Mouse (Mus musculus) neural tube, embryonic 14.5 days (tissue): ENCODE measurements around the gene Pdzd7. TPM values are rescaled to one million over a fixed set of nuclear protein-coding genes. Genes with fewer than 3 reads are reported as not detected.

Source experiments
- ATAC-seq: fragments of 200-750 bp; cut with Nextera tagmentation; 2 replicates; pipeline ENCODE4 v1.8.0; 2017; ENCODE audit warnings: low read depth, mild to moderate bottlenecking, moderate TSS enrichment, moderate library complexity
- H3K27ac ChIP-seq: fragments of 300-500 bp; sonication (generic); 2 replicates; pipeline ENCODE4 v1.5.1; 2014; ENCODE audit warnings: low read depth, mild to moderate bottlenecking, control low read depth, low read length, moderate library complexity, mixed read lengths
- H3K27me3 ChIP-seq: fragments of 300-500 bp; sonication (generic); 2 replicates; pipeline ENCODE4 v1.6.1; 2014; ENCODE audit warnings: low read length; ENCODE audit not compliant: control insufficient read depth, insufficient read depth
- H3K36me3 ChIP-seq: fragments of 300-500 bp; sonication (generic); 2 replicates; pipeline ENCODE4 v1.6.1; 2014; ENCODE audit warnings: low read length, mixed read lengths; ENCODE audit not compliant: control insufficient read depth, insufficient read depth
- H3K4me1 ChIP-seq: fragments of 300-500 bp; sonication (generic); 2 replicates; pipeline ENCODE4 v1.6.1; 2014; ENCODE audit warnings: low read length; ENCODE audit not compliant: control insufficient read depth, insufficient read depth
- H3K4me2 ChIP-seq: fragments of 300-500 bp; sonication (generic); 2 replicates; pipeline ENCODE4 v1.6.1; 2014; ENCODE audit warnings: mild to moderate bottlenecking, low read depth, low read length, control low read depth
- H3K4me3 ChIP-seq: fragments of 300-500 bp; sonication (generic); 2 replicates; pipeline ENCODE4 v1.5.1; 2014; ENCODE audit warnings: low read depth, low read length, control low read depth, mixed read lengths
- H3K9ac ChIP-seq: fragments of 300-500 bp; sonication (generic); replicated peaks from 2 replicates; pipeline ENCODE4 v1.6.1; 2014; ENCODE audit warnings: low read depth, mild to moderate bottlenecking, control low read depth, low read length, mixed read lengths
- H3K9me3 ChIP-seq: fragments of 300-500 bp; sonication (generic); 2 replicates; pipeline ENCODE4 v1.6.1; 2016; ENCODE audit warnings: low read length; ENCODE audit not compliant: control insufficient read depth
- WGBS: fragments of 180-500 bp; shearing (Covaris S2); extraction: QIAGEN DNeasy Blood & Tissue Kit; methylation state at CpG from one replicate; pipeline ENCODE4 v1.1.7; 2014; 5-methylcytosine and 5-hydroxymethylcytosine counted together
- polyA plus RNA-seq: library from polyadenylated mRNA; unstranded; fragments of >200 nt; fragmentation: Nextera tagmentation; extraction: Ambion mirVana; gene quantifications from 2 replicates; pipeline ENCODE4 v1.2.1, GENCODE M21; 2014

The Pdzd7 gene
- polyA plus RNA-seq, 1 experiment from 2014 or later: 2.5 TPM

DNA sequence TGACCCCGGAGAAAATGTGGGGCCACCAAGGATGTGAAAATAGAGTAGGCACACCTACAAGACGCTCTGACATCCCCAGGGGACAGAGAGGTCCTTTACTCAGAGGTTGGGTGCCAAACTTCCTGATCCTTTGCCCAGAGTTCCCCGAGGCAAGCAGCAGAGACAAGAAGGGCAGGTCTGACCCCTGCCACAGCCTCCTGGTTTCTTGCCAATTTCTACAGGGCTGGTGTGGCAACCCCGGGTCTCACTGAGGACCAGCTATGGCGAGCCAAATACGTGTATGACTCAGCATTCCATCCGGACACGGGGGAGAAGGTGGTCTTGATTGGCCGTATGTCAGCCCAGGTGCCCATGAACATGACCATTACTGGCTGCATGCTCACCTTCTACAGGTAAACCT, 4.0 kb upstream of the Pdzd7 start:
- Histone ChIP-seq H3K36me3 (peaks cover 23% of the 10 kb centered on the region), H3K4me1 (peaks cover 20% of the 10 kb centered on the region), H3K9ac (no peak overlapping the region), H3K4me3 (no peak overlapping the region), H3K27ac (no peak overlapping the region), H3K27me3 (no peaks in the 10 kb centered on the region), H3K9me3 (no peaks in the 10 kb centered on the region), H3K4me2 (peak overlapping the region; percentile 60; the same call in 1 of the 2 replicates)
- 79% methylated on average over 9 of the region's 9 CpGs for WGBS
- ATAC-seq: no peak

DNA sequence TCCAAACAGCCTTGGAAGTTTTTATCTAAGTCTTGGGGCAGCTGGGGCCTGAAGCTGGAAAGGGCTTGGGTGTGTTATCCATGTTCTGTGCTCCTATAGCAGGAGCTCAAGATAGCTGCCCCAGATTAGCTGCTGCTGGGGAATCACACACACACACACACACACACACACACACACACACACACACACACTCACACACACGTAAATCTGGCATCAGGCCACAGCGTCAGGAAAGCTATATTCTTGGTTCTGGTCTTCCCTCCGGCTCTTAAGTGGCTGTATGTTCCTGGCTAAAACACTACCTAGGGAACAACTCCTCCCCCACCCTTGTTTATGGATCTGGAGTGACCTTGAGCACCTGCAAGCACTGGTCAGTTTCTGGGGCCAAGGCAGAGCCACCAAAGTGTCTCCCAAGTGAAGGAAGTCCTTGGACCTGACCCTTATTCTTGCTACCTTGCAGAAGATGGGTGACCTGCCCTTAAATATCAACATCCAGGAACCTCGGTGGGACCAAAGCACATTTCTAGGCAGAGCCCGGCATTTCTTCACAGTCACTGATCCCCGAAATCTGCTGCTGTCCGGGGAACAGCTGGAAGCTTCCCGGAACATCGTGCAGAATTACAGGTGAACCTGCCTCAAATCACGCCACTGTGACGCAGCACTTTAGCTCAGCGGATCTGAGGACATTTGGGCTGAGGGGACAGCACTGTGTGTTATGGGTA, 3.3 kb upstream of the Pdzd7 start:
- Histone ChIP-seq H3K9me3 (no peaks in the 10 kb centered on the region), H3K36me3 (peaks cover 20% of the 10 kb centered on the region), H3K27me3 (no peaks in the 10 kb centered on the region), H3K4me2 (peak overlapping the region; percentile 60), H3K27ac (peak overlapping the region; percentile 64), H3K4me3 (peak overlapping the region; percentile 30), H3K9ac (peak overlapping the region; percentile 41; the same call in 1 of the 2 replicates), H3K4me1 (peaks cover 20% of the 10 kb centered on the region)
- WGBS: 78% methylated on average over 12 of the region's 12 CpGs
- ATAC-seq: no peak

DNA sequence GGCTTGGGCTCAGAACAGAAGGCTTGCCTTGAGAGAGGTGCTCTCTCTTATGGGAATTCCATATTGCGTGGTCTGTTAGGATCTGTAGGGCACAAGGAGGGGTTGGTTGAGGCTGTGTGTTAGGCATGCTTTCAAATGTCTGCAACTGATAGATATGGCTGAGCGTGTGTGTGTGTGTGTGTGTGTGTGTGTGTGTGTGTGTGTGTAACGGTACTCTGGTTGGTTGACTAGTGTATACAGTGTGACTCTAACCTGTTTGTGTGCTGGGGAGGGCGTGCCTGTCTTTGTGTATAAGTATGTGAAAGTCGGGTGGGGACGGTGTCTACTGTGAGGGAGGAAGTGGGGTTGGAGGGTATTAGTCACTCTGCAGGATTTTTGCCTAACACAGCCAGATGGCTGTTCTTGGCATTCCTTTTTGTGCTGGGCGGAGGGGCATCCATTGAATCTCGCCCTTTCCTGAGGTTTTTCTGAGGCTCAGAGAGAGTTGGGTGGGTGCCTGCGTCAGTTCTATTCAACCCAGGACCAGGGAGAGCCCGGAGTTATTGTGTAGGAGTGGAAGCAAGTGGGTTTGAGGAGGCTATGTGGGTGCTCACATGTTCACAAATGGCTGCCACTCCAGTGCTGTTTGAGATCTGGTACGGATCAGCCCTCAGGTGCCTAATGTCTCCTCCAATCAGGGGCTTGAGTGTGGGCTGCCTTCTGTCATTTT, 2.6 kb upstream of the Pdzd7 start:
- peak overlapping the region; percentile 60 for H3K4me2 ChIP-seq
- WGBS: 38% methylated on average over 11 of the region's 11 CpGs

DNA sequence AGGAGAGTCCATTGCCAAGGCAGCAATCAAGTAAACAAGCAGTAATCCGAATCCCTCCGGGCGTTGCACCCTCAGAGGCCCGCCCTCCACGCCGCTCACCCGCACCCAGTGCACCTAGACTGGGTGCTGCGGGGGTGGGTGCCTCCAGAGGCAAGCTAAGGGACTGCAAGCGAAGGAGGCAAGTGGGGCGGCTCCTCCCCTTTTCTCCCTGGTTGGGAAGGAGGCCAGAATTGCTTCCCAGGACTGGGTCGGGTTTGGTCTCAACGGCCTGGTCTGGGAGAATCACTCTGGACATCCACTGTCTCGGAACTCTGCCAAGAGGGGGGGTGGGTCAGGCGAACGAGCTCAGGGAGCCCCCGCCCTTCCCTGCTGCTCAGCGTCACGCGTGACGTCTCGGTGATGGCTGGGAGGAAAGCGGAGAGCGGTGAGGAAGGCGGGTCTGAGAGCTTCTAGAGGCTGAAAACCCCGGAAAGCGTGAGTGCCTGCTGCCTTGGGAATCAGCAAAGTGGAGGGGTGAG, 2.0 kb upstream of the Pdzd7 start, which contains the start of gene Sfxn3:
TSS of gene Sfxn3 (plus strand) at position 87 of the 518 bp plus-strand sequence.
- under 1% methylated on average over 26 of the region's 26 CpGs for WGBS
- peak; percentile 85 for ATAC-seq
- peaks cover 10% of the 10 kb centered on the region for H3K36me3 ChIP-seq
- peak within 1 kb of the TSS; percentile 60 for H3K4me2 ChIP-seq
- H3K4me1 ChIP-seq: peaks cover 20% of the 10 kb centered on the region
- no peaks in the 10 kb centered on the region for H3K27me3 ChIP-seq
- H3K4me3 ChIP-seq: peak within 1 kb of the TSS; percentile 30
- peak within 1 kb of the TSS; percentile 64 for H3K27ac ChIP-seq
- H3K9ac ChIP-seq: peak within 1 kb of the TSS; percentile 25
- no peaks in the 10 kb centered on the region for H3K9me3 ChIP-seq

More for the DNA sequence above, 2.6 kb upstream of the Pdzd7 start:
- Histone ChIP-seq H3K4me3 (peak overlapping the region; percentile 30), H3K36me3 (peaks cover 15% of the 10 kb centered on the region), H3K27me3 (no peaks in the 10 kb centered on the region), H3K9me3 (no peaks in the 10 kb centered on the region), H3K4me1 (peaks cover 20% of the 10 kb centered on the region), H3K9ac (peak overlapping the region; percentile 25), H3K27ac (peak overlapping the region; percentile 64)
- ATAC-seq: peak; percentile 66

DNA sequence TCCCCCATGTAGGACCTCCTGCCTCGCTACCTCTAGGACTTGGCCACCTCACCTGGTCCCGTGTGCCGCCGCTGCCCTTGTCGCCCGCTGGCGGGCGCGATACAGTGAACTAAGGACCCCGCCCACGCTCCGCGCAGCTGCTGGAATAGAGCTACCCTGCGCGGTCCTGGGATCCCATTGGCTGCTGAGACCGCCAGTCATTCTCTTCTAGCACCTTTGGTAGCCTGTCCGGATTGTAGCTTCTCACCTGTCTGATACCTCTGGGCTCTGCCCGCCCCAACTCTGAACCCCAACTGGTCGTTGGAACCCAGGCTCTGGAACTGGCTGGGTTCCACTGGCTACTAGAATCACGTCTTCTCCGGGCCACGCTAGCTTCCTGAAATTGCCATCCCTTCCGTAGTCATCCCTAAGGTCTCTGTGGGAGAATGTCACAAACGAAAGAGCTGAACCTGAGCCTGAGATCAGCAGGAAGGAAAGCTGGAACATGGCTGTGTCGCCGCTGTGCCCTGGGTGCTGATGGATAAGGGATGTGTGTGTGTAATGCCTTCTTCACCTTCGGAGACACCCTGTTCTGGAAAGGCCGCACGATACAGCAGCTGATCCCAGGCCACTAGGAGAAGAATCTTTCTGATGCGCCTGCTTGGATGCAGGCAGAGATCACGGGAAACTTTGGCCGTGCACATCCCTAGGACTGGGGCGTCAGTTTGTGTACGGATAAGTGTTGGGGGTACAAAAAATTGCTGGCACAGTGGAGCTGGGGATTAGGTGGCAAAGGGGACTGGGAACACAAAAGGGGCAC, 1.2 kb upstream of the Pdzd7 start:
- peak; percentile 55 for ATAC-seq
- Histone ChIP-seq H3K27me3 (no peaks in the 10 kb centered on the region), H3K4me2 (peak overlapping the region; percentile 60), H3K9me3 (no peaks in the 10 kb centered on the region), H3K36me3 (peaks cover 3% of the 10 kb centered on the region; the same call in 1 of the 2 replicates), H3K9ac (peak overlapping the region; percentile 25), H3K27ac (peak overlapping the region; percentile 64), H3K4me3 (peak overlapping the region; percentile 30), H3K4me1 (peaks cover 20% of the 10 kb centered on the region)
- WGBS: 2% methylated on average over 34 of the region's 34 CpGs

DNA sequence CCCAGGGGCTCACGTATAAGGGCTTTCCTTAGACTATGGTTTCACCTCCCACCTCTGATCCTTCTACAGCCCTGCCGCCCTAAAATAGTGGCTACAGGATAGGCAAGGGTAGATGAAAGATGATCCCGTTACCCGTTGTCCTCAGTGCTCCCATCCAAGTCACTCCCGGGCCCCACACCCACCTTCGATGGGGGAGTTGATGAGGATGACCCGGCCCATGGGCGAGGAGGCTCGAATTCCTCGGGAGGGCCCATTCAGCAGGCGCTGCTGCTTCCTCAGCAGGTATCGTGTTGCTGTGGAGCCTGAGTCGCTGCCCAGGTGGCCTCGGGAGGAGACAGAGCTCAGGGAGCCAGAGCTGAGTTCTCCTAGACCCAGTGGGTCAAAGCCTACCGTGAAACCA, 281 bp downstream of the Pdzd7 start:
- ATAC-seq: no peak
- Histone ChIP-seq H3K9ac (no peak overlapping the region), H3K27ac (no peak overlapping the region), H3K36me3 (no peaks in the 10 kb centered on the region), H3K4me3 (no peak overlapping the region), H3K9me3 (no peaks in the 10 kb centered on the region), H3K4me1 (peaks cover 20% of the 10 kb centered on the region), H3K4me2 (no peak overlapping the region), H3K27me3 (no peaks in the 10 kb centered on the region)
- 52% methylated on average over 15 of the region's 15 CpGs for WGBS

DNA sequence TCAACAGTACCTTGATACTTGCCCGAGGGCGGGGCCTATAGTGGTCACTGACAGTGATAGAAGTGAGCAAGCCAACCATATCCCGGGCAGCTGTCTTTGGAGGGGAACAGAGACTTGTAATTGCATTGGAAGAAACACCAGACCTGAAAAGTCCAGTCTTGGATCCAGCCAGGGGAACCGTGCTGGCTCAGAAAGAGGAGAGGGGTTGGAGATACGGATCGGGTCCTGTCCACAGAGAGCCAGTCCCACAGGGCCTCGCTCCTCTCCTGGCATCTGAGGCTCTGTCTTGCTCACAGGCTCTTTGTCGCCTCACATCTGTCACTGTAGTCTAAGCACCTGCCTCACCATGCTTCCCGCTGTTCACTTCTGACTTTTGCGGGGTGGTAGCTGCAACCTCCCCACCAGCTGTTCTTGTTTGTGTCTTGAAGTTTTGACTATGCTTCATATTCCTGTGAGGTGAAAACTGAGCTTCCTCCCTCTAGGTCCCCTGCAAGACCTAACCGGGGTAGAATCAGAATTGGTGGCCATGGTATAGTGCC, 1.1 kb downstream of the Pdzd7 start:
- H3K27ac ChIP-seq: no peak overlapping the region
- H3K9me3 ChIP-seq: no peaks in the 10 kb centered on the region
- H3K9ac ChIP-seq: no peak overlapping the region
- H3K4me1 ChIP-seq: peaks cover 18% of the 10 kb centered on the region
- no peak overlapping the region for H3K4me3 ChIP-seq
- no peak overlapping the region for H3K4me2 ChIP-seq
- WGBS: 59% methylated on average over 11 of the region's 11 CpGs
- no peak for ATAC-seq
- H3K36me3 ChIP-seq: no peaks in the 10 kb centered on the region
- no peaks in the 10 kb centered on the region for H3K27me3 ChIP-seq

DNA sequence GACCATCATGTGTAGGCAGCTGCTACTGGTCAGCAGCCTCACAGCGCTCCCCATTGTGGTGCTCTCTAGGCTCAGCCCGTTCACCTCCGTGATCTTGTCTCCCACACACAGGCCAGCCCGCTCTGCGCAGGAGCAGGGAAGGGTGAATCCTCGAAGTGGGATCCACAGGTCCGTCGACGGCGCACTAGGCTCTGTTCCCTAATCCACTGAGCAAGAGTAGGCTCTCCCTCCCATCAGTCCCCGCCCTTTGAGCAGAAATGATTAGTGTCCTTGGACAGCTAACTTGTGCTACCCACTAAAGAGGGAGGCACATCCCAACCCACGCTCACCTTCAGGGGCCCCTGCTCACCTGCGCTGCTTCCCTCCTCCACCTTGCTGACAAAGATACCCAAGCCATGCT, 5.3 kb downstream of the Pdzd7 start:
- Histone ChIP-seq H3K27ac (no peak overlapping the region), H3K4me1 (no peaks in the 10 kb centered on the region), H3K4me3 (no peak overlapping the region), H3K36me3 (no peaks in the 10 kb centered on the region), H3K9me3 (no peaks in the 10 kb centered on the region), H3K4me2 (no peak overlapping the region), H3K9ac (no peak overlapping the region), H3K27me3 (no peaks in the 10 kb centered on the region)
- WGBS: 61% methylated on average over 13 of the region's 13 CpGs
- no peak for ATAC-seq
